Mouse (Mus musculus): ENCODE data around the gene Cntnap2.
"Not testable (repeated sequence)": the region's sequence is repeated elsewhere in the genome, so short reads cannot be mapped to it uniquely, and the experiment has no call there.

The Cntnap2 gene

DNA sequence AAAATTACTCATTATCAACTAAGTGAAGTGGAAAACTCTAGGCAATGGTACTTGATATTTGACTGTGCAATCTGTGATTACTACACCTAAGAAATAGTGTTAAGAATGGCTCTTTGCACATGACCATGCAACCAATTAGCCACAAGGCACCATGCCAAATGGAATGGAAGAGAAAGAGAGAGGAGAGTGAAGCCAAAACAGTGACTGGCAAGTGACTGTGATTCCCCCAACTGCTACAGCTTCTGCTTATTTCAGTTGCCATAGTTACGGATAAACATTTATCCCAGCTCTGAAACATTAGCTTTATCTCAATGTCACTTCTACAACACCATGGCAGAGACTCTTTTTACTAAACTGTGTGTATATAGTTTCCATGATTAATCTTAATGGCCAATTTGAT is 1303.0 kb downstream of the Cntnap2 start:
- DNase-seq: no peak

DNA sequence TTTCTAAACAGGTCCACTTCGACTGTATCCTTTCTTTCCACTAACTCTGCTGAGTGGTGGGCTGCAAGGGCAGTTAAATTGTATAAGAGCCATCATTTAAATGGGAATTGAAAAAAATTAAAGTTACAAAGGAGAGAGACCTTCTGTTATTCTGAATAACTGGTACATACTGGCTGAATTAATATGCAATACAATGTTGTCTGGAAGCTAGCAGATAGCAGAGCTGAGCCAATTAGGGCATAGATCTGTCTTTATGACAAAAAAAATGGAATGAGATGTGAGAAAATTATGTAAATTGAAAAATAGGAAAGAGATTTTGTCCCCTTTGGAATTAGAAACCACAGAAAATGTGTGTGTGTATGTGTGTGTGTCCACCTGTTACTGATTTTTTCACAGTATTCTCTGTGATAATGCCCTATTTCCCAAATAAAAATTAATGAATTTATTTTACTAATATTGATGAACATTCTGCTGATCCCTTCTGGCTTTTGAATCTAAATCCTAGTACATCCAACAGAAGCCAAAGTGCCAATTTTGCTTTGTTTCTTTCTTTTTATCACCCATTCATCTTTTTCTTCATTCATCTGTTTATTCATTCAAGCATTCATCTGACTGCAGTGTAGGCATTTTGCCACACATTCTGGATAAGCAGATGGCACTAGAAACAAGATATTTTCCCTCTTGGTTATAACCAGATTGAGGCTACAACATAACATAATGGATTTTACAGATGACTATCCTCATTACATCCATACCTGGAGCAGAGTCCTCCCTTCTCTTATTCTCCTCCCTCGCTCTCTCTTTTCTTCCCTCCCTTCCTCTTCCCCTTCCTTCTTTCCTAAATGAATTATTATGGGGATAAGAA is 1339.8 kb downstream of the Cntnap2 start:
- DNase-seq: no peak

DNA sequence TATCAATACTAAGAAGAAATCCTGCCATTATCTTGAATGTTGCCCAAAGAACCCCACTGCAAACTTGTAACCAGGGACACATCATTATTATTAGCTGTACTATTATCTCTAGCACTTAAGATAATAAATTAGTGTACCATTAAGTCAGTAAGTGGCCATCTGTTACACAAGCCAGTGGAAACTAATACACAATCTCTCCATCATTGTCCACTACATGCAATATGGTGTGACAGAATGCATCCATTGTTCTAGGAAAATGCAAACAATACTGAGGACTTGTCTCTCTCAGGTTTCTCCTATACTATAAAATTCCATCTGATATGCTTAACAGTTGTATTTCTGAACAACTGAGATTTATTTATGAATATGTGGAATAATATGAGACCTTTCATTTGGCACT is 1355.0 kb downstream of the Cntnap2 start:
- DNase-seq: no peak

DNA sequence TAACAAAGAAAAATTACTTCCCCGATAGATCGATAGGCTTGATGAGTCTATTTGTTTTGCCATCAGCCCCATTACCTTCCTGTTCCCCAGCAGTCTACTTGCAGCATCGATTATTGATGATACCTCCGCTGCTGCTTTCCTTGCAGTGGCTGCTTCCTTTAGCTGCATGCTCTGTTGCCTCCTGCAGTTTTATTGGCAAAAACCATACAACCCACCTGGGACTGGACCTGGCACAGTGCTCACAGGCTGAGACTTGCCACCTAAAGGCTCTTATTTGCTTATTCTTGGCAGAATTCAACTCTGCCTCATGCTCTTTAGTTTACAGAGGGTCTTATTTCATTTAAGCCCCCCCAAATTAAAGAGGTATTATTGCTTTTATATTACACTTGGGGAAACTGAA is 1355.4 kb downstream of the Cntnap2 start:
- no peak for DNase-seq

DNA sequence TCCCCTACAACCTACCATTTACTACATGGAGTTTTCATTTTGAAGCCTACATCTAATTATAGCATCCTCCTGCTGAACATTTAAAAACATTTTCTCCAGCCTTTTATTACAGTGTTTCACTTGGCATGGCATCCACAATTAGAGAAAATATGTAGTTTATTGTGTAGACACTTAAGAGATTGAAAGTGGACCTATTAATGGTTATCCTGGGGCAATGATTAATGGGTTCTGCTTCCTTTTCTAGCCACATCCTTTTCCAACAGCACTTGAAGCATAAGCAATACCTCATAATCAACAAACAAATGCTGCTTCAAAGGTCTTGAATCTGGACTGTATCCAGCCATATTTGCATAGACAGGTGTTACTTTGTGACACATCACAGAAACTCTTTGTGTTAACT is 1360.7 kb downstream of the Cntnap2 start:
- DNase-seq: no peak

DNA sequence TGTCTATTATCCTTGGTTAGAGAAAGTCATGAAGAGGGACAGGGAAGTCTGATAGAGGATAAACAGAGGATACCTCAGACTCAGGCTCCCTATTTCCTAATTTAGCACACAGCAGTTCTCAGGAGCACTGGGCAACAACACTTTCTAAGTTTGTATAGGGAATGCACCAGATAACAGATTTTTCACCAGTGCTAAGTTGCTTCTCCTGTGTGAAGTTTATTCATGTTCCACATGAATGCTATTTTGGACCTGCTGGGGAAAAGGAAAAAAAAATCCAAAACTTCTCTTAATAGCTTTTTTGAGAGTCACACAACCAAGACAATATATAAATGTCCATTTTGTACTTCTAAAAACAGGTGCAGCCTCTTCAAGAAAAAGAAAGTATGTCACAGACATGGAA is 1361.2 kb downstream of the Cntnap2 start:
- no peak for DNase-seq

DNA sequence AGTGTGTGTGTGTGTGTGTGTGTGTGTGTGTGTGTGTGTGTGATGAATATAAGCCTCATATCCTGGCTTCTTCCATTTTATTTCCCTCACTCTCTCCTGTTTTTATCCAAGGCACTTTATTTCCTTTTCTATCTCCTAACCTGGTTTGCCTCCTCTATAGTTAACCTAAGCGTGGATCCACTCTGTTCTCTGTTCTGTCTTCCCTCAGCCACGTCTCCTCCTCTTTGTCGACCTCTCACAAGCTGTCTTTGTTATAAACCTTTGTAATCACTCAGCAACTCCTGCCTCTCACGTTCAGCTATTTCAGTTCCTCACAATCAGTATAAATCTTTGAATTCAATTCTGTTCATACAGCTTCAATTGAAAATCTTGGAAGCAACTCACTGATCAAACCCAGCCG is 1369.1 kb downstream of the Cntnap2 start:
- no peak for DNase-seq

DNA sequence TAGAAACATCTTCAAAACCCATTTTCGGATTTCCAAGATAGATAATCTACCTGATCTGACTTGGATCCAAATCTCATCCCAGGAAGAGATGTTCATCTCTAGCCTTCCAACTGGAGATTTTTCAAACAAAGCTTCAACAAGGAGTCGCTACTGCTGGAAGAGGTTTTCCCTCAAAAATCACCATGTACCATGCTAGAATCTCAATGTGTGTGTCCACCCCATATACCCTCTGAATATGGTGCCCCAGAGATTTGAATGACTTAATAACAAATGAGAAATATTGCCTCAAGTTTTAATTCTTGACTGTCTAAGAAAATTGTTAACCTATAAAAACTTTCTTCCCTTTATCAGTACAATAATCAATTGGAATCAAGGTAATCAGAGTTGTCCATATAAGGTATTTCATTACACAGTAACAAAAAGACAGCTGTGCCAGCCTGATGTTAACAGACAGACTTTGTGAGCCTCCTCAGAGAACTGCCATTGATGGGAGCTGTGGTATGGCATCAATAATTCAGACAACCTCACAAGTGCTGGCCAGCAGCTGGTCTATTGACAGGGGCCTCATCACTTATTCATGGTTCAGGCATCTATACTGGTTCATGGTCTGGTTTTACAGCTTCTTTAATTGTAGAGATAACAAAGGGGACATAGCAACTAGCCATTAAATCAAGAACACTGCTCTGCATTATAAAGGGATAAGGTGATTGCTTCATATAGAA is 1391.9 kb downstream of the Cntnap2 start:
- DNase-seq: no peak

DNA sequence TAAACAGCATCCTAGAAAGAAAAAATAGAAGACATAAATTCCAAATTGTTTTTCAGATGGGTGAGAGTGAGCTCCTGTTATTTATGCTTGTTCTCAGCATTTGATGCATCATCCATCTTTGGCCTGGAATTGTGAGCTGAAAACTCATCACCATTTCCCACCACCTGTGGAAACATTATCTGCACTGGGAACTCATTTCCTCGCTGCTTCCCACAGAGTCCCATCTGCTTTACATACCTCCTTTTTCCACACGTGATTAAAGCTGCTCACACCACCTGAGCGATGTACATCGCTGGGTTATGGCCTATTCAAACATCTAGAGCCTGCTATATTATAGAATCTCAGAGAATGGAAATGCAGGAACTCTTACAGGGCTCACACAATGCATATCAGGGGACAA is 1413.5 kb downstream of the Cntnap2 start:
- no peak for DNase-seq

DNA sequence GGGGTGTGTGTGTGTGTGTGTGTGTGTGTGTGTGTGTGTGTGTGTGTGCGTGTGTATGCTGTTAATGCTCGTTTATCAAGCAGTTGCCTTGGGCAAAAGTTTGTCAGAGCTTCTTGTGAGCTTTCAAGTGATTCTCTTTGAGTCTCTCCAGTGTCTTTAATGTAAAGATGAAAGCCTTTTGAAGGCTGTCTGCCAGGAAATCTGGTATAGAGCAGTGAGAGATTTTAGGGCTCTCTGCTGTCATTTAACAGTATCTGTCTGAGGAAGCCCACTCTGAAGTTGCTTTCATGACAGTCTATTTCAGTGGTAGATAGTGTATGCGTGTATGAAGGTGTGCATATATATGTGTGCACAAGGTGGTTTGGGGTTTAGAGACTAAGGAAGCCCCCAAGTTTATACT is 1425.2 kb downstream of the Cntnap2 start:
- no peak for DNase-seq

DNA sequence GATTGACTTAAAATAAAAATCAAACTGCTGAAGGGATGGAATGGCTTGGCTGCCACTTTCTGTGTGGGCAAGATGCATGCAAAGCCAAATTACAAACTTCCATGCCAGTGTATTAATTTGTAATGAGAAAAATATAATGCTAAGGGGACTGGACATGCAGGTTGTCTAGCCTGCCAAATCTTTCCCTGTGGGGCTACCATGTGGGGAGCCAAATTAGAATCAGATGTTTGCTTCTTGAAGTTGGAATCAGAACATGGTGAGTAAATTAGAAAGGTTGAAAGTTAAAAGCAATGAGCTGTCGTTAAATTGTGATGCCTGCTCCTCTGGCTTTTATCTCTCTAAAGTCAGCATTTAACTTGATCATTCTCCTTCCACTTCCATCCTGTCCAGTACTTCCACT is 1443.6 kb downstream of the Cntnap2 start:
- DNase-seq: no peak

DNA sequence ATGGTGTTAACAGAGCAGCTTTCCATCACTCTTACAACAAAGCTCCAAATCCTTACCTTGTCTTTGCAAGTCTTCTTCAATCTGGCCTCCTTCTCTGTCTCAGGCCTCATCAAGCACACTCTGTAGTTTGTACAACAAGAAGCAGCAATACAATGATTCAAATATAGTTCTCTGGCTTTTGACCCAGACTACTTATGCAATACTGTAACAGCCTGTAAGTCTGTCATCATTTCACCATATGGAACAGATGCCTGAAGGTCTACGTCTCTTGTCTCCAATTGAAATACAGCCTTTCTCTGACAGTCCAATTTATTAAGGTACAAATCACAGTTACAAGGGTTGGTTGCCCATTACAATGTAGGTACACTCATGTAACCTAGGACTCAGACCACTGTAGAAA is 1453.7 kb downstream of the Cntnap2 start:
- no peak for DNase-seq

DNA sequence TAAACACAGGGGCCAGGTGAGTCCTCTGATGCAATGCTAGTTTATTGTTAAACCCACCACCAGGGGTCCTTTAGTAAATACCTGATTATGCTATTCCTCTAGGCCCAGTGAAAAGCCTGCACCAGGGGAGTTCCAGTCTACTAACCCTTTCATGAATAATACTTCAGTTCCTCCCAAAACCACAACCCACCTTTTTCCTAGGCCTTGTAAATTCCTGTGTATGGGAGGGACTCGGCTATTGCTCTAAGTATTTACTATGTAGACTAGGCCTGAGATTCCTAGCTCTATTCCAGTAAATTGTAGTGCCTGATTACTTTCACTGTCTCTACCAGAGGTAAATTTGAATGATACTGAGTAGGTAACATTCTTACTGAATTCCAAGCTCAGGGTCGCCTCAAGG is 1478.4 kb downstream of the Cntnap2 start:
- not testable (repeated sequence) for DNase-seq

DNA sequence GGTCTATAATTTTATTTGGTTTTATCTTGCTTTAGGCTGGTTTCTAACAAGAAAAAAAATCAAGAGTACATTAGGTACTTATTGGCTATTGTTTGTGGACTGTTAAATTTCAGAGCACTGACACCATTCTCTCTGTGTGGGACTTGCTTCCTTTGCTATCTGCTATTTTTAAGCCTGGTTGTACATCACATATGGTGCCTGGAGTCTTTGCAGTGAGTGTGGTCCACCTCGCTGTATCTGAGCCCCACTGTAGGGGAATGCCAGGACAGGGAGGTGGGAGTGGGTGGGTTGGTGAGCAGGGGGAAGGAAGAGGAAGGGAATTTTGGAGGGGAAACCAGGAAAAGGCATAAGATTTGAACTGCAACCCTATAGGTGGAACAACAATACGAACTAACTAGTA is 1504.3 kb downstream of the Cntnap2 start:
- no peak for DNase-seq

DNA sequence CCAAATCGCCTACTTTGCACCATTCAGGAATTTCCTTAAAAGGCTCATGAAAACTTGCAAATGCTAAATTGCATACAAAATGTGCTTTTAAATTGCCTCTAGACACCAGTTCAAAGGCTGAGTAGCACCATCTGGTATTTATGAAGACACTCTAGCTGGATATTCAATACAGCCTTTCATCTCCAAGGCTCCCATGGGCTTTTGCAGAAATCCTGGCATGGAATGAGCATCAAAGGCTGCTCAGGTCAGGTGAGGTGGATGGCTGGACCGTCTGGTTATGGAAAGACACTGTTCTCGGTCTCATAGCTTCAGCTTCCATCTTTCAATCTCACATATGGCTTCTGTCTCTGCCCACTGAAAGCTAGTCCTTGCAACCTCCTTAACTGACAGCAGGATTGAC is 1515.9 kb downstream of the Cntnap2 start:
- no peak for DNase-seq

DNA sequence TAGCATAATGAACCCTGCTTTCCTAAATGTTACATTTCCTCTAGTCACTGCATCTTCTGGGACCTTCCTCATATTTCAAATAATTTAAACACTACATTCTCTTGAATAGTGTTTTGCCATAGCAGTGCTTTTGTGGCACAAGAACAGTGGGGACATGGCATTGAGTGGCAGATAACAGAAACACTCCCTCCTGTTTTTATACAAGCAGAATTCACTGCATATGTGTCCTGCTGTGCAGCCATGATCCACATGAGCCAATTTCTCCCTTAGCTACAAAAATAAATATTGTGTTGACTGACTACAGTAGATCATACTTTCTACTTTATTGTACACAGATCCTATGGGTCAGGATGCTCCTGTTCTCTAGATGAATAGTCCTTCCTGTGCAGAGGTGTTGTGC is 1553.2 kb downstream of the Cntnap2 start:
- no peak for DNase-seq

DNA sequence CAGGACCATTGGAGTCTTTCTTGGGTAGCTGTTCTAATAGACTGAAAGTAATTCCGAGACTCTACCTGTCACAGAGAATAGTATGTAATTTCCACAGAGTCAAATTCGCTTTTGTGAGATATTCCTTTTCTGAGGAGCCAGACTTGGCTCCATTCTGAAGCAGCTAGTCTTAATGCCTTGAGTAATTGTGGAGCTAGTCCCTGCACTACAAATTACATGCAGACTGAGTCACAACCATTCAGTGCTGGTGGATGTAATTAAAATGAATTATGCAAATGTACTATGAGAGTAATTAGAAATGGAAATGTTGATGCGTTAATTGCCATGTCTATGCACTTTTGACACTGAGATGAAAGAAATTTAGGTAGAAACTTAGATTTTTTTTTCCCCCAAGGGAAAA is 1553.7 kb downstream of the Cntnap2 start:
- DNase-seq: no peak

DNA sequence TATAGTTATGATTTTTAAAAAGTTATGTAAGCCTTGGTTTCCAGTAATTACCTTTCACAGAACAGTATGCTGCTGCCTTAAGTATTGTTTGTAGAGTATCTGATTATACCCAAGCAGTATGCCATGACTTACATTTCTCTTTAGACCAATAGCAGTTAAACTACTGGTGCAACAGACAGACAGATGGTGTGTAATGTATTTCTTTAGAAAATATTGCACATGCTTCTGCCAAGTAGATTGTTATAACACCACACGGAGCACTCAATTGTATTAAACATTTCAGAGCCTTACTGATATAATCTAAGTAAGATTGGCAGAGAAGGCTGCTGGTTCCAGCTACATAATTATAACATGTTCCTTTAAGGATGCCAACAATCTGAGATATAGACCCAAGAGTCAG is 1609.9 kb downstream of the Cntnap2 start:
- no peak for DNase-seq

DNA sequence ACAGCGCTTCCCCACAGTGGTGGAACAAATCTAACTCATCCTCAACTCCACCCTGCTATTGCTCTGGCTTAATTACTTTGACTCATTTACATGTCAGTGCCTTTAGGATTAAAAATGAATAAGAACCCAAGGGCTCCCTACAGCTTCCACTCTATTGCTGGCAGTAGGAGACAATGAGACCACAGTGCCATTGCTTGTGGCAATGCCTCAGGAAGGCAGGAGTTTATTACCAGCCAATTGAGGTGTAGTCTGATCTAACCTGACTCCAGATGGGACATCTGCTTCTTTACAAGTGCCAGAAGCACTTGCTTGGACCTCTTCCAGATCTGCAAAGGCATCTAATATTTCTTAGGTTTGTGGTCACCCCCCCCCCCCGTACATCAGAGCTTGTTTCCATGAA is 1615.9 kb downstream of the Cntnap2 start:
- DNase-seq: no peak

DNA sequence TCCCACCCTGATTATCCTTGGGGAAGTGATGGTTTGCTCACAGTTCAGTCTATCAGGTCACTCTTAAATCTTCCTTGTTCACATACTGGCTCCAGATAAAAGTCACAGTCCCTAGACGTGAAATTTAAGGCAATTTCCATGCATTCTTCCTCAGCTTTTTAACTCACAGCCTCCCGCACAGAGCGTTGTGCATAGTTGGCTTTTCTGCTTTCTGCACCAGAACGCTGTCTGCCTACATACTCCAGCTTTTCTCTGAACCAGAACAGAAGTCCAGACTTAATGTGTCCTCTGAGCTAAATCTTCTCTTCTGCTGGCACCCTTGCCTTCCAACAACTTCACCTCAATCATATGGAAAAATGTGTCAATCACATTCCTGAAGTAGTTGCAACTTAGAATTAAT is 1616.5 kb downstream of the Cntnap2 start:
- DNase-seq: no peak

DNA sequence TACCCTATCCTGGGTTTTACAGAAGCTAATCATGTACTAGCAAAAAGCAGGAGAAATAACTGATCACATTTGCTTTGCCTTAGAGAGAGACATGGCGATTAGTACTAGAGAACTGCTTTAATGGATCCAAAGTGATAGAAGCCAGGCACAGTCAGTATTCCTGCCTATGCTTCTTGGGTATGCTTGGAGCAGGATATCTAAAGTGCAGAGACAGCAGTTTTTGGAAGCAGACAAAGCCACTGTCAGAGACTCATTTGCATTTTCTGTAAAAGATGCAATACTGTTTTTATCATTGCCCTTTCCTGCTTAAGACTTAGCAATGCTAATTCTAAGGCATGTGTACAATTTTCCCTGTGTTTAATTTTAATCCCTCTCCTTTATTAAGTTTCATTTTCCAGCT is 1637.0 kb downstream of the Cntnap2 start:
- DNase-seq: no peak

DNA sequence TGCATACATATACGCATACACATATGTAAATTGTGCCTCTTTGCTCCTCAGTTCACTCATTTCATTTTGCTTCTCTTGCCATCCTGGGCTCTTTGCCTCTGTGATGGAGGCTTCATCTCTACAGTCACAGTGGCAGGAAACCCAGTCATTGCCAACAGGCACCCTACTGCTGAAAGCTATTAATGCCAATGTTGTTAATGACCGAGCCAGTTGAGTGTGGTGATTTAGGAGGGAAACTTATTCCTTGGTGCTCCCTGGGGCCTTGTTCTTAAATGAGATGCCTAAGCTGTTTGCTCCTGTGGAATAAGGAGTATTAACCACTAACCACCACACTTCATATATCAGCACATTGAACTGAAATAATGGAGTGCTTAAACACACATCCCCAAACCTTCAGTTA is 1640.2 kb downstream of the Cntnap2 start:
- no peak for DNase-seq

DNA sequence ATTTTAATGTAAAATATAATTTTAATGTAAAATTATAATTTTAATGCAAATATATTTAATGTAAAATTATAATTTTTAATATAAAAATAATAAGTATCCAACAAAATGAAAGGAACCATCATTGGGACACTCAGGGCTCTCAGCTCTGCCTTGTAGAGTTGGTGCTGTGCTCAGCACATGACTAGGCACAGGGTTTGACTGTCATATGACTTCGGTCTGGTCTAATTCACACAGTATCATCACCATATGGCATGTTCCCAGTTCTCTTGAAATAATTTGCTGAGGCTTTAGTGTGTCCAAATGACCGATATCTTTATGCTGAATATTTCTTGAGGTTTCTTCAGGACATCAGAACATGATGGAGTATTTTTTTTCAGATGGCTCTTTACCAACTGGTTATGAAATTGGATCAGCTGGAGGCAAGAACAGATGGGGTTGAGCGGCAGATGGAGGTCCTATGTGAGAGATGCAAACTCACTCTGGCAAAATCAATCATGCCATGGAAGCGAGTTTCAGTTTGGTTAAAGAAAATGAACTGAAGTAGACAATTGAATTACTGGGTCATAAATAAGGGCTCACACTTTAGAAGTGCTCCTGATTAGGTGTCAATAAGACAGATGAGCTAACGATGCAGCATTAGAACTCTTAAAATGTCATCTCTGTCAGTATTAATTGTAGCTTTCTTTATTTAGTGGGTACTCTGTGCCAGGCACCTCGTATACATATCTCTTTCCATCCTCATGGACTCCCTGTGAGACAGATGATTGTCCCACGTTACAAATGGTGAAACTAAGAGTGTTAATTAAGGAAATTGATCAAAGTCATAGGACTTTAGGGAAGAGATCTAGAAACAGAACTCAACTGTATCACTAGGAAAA is 1645.4 kb downstream of the Cntnap2 start:
- DNase-seq: no peak

DNA sequence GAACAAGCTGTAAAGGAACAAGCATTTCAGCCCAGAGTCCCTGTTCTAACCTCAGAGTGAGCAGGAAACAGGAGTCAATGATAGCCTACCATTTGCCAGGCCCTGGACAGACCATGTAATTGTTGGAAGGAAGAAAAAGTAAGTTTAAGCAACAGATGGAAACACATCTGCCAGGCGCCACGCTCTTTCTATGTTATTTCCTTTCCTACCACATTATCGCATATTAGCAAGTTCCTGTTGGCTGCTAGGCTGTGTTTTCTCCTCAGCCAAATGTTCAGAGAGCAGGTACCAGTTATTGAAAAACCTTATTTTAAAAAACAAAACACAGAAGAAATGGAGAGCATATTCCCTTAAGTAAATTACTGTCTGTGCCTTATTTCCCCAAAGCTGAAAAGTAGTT is 1646.8 kb downstream of the Cntnap2 start:
- DNase-seq: no peak
